Mouse (Mus musculus) heart, embryonic 11.5 days (tissue): Measurements from ENCODE around the gene Tmem206. TPM values are rescaled to one million over a fixed set of nuclear protein-coding genes. Genes with fewer than 3 reads are reported as not detected.

Experiments
- ATAC-seq: fragments of 200-750 bp; cut with Nextera tagmentation; replicated peaks from 2 replicates; pipeline ENCODE4 v1.8.0; 2017; ENCODE audit warnings: moderate library complexity; ENCODE audit not compliant: insufficient number of reproducible peaks, low FRiP score, low TSS enrichment
- H3K27ac ChIP-seq: fragments of 300-500 bp; sonication (generic); 2 replicates; pipeline ENCODE4 v1.5.1; 2014; ENCODE audit warnings: mild to moderate bottlenecking, low read depth, low read length
- H3K27me3 ChIP-seq: fragments of 300-500 bp; sonication (generic); 2 replicates; pipeline ENCODE4 v1.6.1; 2014; ENCODE audit warnings: mild to moderate bottlenecking, low read length, mixed read lengths; ENCODE audit not compliant: control insufficient read depth, insufficient read depth
- H3K36me3 ChIP-seq: fragments of 300-500 bp; sonication (generic); 2 replicates; pipeline ENCODE4 v1.6.1; 2014; ENCODE audit warnings: mild to moderate bottlenecking, low read length, moderate library complexity, mixed read lengths; ENCODE audit not compliant: control insufficient read depth, insufficient read depth
- H3K4me1 ChIP-seq: fragments of 300-500 bp; sonication (generic); 2 replicates; pipeline ENCODE4 v1.6.1; 2014; ENCODE audit warnings: low read length; ENCODE audit not compliant: control insufficient read depth, insufficient read depth
- H3K4me2 ChIP-seq: fragments of 300-500 bp; sonication (generic); 2 replicates; pipeline ENCODE4 v1.6.1; 2014; ENCODE audit warnings: mild to moderate bottlenecking, moderate library complexity
- H3K4me3 ChIP-seq: fragments of 300-500 bp; sonication (generic); 2 replicates; pipeline ENCODE4 v1.5.1; 2014; ENCODE audit warnings: low read depth, low read length
- H3K9ac ChIP-seq: fragments of 300-500 bp; sonication (generic); 2 replicates; pipeline ENCODE4 v1.6.1; 2014; ENCODE audit warnings: mild to moderate bottlenecking, low read depth, low read length, moderate library complexity
- H3K9me3 ChIP-seq: fragments of 300-500 bp; sonication (generic); replicated peaks from 2 replicates; pipeline ENCODE4 v1.6.1; 2016; ENCODE audit warnings: low read length; ENCODE audit not compliant: control insufficient read depth
- WGBS: fragments of 180-500 bp; shearing (Covaris S2); extraction: QIAGEN DNeasy Blood & Tissue Kit; methylation state at CpG from one replicate; pipeline ENCODE4 v1.1.7; 2014; ENCODE audit not compliant: insufficient replicate concordance; 5-methylcytosine and 5-hydroxymethylcytosine counted together
- polyA plus RNA-seq: library from polyadenylated mRNA; unstranded; fragments of >200 nt; fragmentation: Nextera tagmentation; extraction: Ambion mirVana; gene quantifications from 2 replicates; pipeline ENCODE4 v1.2.1, GENCODE M21; 2014

Gene Tmem206
- polyA plus RNA-seq, 1 experiment from 2014 or later = 18.7 TPM

GRCm38 (mm10) chr1:191368193-191368592, 42.5 kb downstream of the Tmem206 start:
- ATAC-seq = no peak

GRCm38 (mm10) chr1:191369140-191369539, 43.4 kb downstream of the Tmem206 start:
- H3K36me3 ChIP-seq = peaks cover 5% of the 10 kb centered on the region; the same call in 1 of the 2 replicates
- no peak overlapping the region for H3K4me3 ChIP-seq
- no peak for ATAC-seq

More at GRCm38 (mm10) chr1:191368193-191368592, 42.5 kb downstream of the Tmem206 start:
- no peak overlapping the region for H3K9ac ChIP-seq
- H3K27me3 ChIP-seq = no peaks in the 10 kb centered on the region
- no peak overlapping the region for H3K4me2 ChIP-seq
- peaks cover 4% of the 10 kb centered on the region; the same call in 1 of the 2 replicates for H3K4me1 ChIP-seq
- 89% methylated on average over 4 of the region's 4 CpGs for WGBS
- H3K27ac ChIP-seq = no peak overlapping the region
- peaks cover 5% of the 10 kb centered on the region; the same call in 1 of the 2 replicates for H3K36me3 ChIP-seq
- H3K4me3 ChIP-seq = no peak overlapping the region
- H3K9me3 ChIP-seq = no peaks in the 10 kb centered on the region

DNA sequence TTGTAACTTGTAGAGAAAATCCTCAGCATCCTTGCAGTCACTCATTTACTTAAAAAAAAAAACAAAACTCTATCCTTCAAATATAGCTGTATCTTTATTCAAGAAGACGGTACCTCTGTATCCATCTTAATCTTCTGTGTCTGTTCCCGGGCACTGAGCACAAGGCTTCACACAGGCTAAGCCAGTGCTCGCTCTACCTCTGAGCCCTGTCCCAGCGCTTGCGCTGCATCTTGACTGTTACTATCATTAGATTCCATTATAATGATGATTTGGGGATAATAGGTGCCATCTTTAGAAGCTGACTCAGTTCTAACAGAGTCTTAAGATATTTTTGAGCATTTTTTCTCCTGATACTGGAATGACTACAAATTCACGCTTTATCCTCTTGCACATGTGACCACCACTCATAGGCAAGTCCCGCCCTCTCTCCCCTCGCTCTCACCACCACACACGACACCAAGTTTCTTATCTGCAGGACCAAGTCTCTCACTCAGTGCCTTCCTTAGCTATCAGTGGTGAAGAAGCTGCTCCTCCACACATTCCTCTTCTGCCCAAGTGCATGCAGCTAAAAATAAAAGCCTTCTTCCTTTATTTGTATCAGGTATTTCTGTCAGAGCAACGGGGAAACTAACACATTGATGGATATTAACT, 49.4 kb downstream of the Tmem206 start:
- no peaks in the 10 kb centered on the region for H3K36me3 ChIP-seq
- 48% methylated on average over 10 of the region's 10 CpGs for WGBS
- H3K4me1 ChIP-seq = peaks cover 18% of the 10 kb centered on the region
- 0 out of 2 replicates have a peak overlapping the region, but pooled peaks have one; percentile 55 for H3K27ac ChIP-seq
- peak overlapping the region; percentile 42 for H3K4me2 ChIP-seq
- no peaks in the 10 kb centered on the region for H3K27me3 ChIP-seq
- H3K9me3 ChIP-seq = no peaks in the 10 kb centered on the region
- H3K4me3 ChIP-seq = no peak overlapping the region
- peak; percentile 57; the same call in 1 of the 2 replicates for ATAC-seq
- H3K9ac ChIP-seq = no peak overlapping the region

More at GRCm38 (mm10) chr1:191369140-191369539, 43.4 kb downstream of the Tmem206 start:
- peaks cover 4% of the 10 kb centered on the region; the same call in 1 of the 2 replicates for H3K4me1 ChIP-seq
- no peak overlapping the region for H3K4me2 ChIP-seq
- no peaks in the 10 kb centered on the region for H3K27me3 ChIP-seq
- no peaks in the 10 kb centered on the region for H3K9me3 ChIP-seq
- H3K27ac ChIP-seq = no peak overlapping the region
- H3K9ac ChIP-seq = no peak overlapping the region

GRCm38 (mm10) chr1:191375644-191375998, 49.9 kb downstream of the Tmem206 start:
- Histone ChIP-seq H3K4me2 (peak overlapping the region; percentile 42), H3K4me1 (peaks cover 18% of the 10 kb centered on the region), H3K4me3 (no peak overlapping the region), H3K36me3 (no peaks in the 10 kb centered on the region), H3K9ac (no peak overlapping the region), H3K9me3 (no peaks in the 10 kb centered on the region), H3K27me3 (no peaks in the 10 kb centered on the region), H3K27ac (peak overlapping the region; percentile 55; the same call in 1 of the 2 replicates)
- no peak for ATAC-seq
- WGBS = 40% methylated on average over 5 of the region's 5 CpGs

GRCm38 (mm10) chr1:191378080-191378479, 52.4 kb downstream of the Tmem206 start:
- no peak overlapping the region for H3K9ac ChIP-seq
- H3K9me3 ChIP-seq = no peaks in the 10 kb centered on the region
- ATAC-seq = no peak
- peaks cover 19% of the 10 kb centered on the region for H3K4me1 ChIP-seq
- 90% methylated on average over 2 of the region's 2 CpGs for WGBS
- H3K27ac ChIP-seq = no peak overlapping the region
- no peaks in the 10 kb centered on the region for H3K27me3 ChIP-seq
- no peak overlapping the region for H3K4me3 ChIP-seq
- no peaks in the 10 kb centered on the region for H3K36me3 ChIP-seq
- no peak overlapping the region for H3K4me2 ChIP-seq

DNA sequence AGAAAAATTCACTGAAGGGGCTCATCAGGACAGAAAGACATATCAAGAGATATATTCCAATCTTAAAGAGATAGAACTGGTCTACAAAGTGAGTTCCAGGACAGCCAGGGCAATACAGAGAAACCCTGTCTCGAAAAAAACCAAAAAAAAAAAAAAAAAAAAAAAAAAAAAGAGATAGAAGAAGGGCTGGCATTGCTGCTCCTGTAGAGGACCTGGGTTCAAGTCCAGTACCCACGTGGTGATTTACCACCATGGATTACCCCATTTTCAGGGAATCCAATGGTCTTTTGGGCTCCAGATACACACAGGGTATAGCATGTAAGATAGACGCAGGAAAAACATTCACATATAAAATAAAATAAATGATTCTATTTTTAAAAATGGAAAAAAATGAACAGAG, 55.1 kb downstream of the Tmem206 start:
- no peak overlapping the region for H3K9ac ChIP-seq
- H3K36me3 ChIP-seq = no peaks in the 10 kb centered on the region
- 84% methylated on average over 3 of the region's 3 CpGs for WGBS
- no peaks in the 10 kb centered on the region for H3K9me3 ChIP-seq
- H3K27me3 ChIP-seq = no peaks in the 10 kb centered on the region
- no peak overlapping the region for H3K4me3 ChIP-seq
- no peak for ATAC-seq
- H3K4me2 ChIP-seq = no peak overlapping the region
- H3K27ac ChIP-seq = no peak overlapping the region
- peaks cover 9% of the 10 kb centered on the region for H3K4me1 ChIP-seq

DNA sequence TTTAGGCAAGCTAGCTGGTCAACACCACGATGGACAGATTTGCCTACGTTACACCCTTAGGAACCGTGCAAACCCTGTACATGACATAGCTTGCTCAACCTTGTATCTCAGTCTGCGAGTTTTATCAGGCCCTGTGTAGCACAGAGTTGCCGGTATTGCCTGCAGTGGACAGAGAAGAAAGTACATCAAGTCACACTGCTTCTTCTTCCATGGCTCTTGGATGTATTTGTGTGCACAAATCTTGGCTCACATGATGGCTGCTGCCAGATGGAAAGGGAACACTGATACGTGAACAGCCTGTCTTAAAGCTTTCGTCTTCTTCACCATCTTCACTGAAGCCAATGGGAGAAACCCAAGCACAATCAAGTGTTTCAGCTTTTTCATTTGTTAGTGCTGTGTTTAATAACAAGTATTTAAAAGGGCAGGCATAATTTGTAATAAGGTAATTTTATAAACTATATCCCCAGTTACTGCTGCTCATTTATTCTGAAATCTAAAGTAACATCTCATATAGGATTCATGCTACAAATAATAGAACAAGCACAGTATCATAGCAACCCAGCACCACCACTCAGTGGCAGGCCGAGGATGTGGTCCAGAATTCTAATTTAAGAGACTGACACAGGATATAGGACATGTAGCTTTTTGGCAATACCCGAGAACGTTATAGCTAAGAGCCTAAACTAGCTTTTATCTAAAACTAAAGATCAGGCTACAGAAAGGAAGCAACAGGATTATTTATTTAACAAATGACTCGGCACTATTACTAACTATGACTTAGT, 56.4 kb downstream of the Tmem206 start:
- WGBS = 77% methylated on average over 11 of the region's 11 CpGs
- Histone ChIP-seq H3K4me3 (no peak overlapping the region), H3K27ac (no peak overlapping the region), H3K27me3 (no peaks in the 10 kb centered on the region), H3K4me1 (peaks cover 5% of the 10 kb centered on the region; the same call in 1 of the 2 replicates), H3K9ac (no peak overlapping the region), H3K4me2 (no peak overlapping the region), H3K36me3 (no peaks in the 10 kb centered on the region), H3K9me3 (no peaks in the 10 kb centered on the region)
- no peak for ATAC-seq

DNA sequence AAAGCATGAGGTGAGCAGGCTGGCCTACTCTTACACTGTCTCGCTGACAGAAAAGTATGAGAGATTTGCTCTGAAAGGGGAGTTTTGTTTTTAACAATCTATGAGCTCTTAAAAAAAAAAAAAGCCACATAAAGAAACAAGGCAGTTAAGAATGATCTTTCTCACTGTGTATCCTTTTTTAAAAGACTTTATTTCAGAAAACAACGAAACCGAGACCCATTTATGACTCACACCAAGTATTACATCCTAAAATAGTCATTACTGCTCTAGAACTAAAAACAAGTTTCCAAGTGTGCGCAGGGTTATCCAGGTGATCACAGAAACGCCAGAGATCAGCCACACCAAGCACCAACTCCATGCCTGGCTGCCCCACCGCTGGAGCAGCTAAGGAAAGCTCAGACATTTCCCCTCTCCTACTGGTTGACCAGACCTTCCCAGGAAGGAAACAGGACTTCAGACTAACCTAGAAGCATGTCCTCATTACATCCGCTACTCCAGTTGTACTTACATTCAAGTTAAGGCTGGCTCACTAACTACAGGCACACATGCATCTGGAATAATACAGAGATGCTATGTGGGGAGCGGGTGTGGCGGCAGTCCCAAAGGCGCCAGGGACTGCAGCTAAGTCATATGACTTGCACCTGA, 59.2 kb downstream of the Tmem206 start:
- Histone ChIP-seq H3K4me2 (no peak overlapping the region), H3K4me1 (peaks cover 5% of the 10 kb centered on the region; the same call in 1 of the 2 replicates), H3K36me3 (no peaks in the 10 kb centered on the region), H3K9ac (no peak overlapping the region), H3K27me3 (no peaks in the 10 kb centered on the region), H3K27ac (no peak overlapping the region), H3K4me3 (no peak overlapping the region), H3K9me3 (no peaks in the 10 kb centered on the region)
- no peak for ATAC-seq
- 90% methylated on average over 10 of the region's 10 CpGs for WGBS
